Mouse (Mus musculus) stomach, postnatal 0 days (tissue): ENCODE results near the gene Tcf23. TPM values are rescaled to one million over a fixed set of nuclear protein-coding genes. Genes with fewer than 3 reads are reported as not detected.

Experiments used
- ATAC-seq: fragments of 200-750 bp; cut with Nextera tagmentation; 2 replicates; pipeline ENCODE4 v1.8.0; 2017; ENCODE audit not compliant: low FRiP score, low TSS enrichment
- DNase-seq: peaks from one replicate; pipeline ENCODE4 v3.0.0-alpha.2; 2016; ENCODE audit warnings: low spot score
- H3K27ac ChIP-seq: fragments of 300-500 bp; sonication (generic); replicated peaks from 2 replicates; pipeline ENCODE4 v1.5.1; 2014; ENCODE audit warnings: mild to moderate bottlenecking, control low read depth
- H3K27me3 ChIP-seq: fragments of 300-500 bp; sonication (generic); 2 replicates; pipeline ENCODE4 v1.6.1; 2014; ENCODE audit warnings: low read length; ENCODE audit not compliant: control insufficient read depth, insufficient read depth
- H3K36me3 ChIP-seq: fragments of 300-500 bp; sonication (generic); 2 replicates; pipeline ENCODE4 v1.6.1; 2014; ENCODE audit warnings: low read length, mixed read lengths; ENCODE audit not compliant: control insufficient read depth, insufficient read depth
- H3K4me1 ChIP-seq: fragments of 300-500 bp; sonication (generic); replicated peaks from 2 replicates; pipeline ENCODE4 v1.6.1; 2014; ENCODE audit warnings: antibody characterized with exemption; ENCODE audit not compliant: control insufficient read depth, insufficient read depth
- H3K4me2 ChIP-seq: fragments of 300-500 bp; sonication (generic); replicated peaks from 2 replicates; pipeline ENCODE4 v1.6.1; 2014; ENCODE audit warnings: low read depth, mild to moderate bottlenecking, control low read depth, moderate library complexity
- H3K4me3 ChIP-seq: fragments of 300-500 bp; sonication (generic); 2 replicates; pipeline ENCODE4 v1.5.1; 2014; ENCODE audit warnings: low read depth, low read length, control low read depth
- H3K9ac ChIP-seq: fragments of 300-500 bp; sonication (generic); 2 replicates; pipeline ENCODE4 v1.6.1; 2014; ENCODE audit warnings: mild to moderate bottlenecking, low read length, control low read depth, mixed read lengths
- H3K9me3 ChIP-seq: fragments of 300-500 bp; sonication (generic); 2 replicates; pipeline ENCODE4 v1.6.1; 2016; ENCODE audit warnings: low read length; ENCODE audit not compliant: control insufficient read depth
- CTCF ChIP-seq: IDR thresholded peaks from 2 replicates; pipeline ENCODE4 v1.5.1; 2016; ENCODE audit warnings: antibody characterized with exemption, low read depth, mild to moderate bottlenecking, moderate library complexity
- EP300 ChIP-seq: optimal IDR thresholded peaks from 2 replicates; pipeline ENCODE3; 2016; ENCODE audit warnings: antibody characterized with exemption
- WGBS: fragments of 180-500 bp; shearing (Covaris S2); extraction: QIAGEN DNeasy Blood & Tissue Kit; methylation state at CpG from one replicate; pipeline ENCODE4 v1.1.7; 2014; 5-methylcytosine and 5-hydroxymethylcytosine counted together
- polyA plus RNA-seq: library from polyadenylated mRNA; unstranded; fragments of >200 nt; fragmentation: Nextera tagmentation; extraction: Ambion mirVana; gene quantifications from 2 replicates; pipeline ENCODE4 v1.2.1, GENCODE M21; 2015

Tcf23 gene
- polyA plus RNA-seq, 1 experiment from 2014 or later: 4.5 TPM

GRCm38 (mm10) chr5:30930121-30930520 is 38.3 kb upstream of the Tcf23 start:
- DNase-seq (peak; percentile 82), ATAC-seq (peak; percentile 36; the same call in 1 of the 2 replicates)
- no peak overlapping the region for H3K4me3 ChIP-seq
- no peaks in the 10 kb centered on the region for H3K27me3 ChIP-seq
- H3K9me3 ChIP-seq: no peaks in the 10 kb centered on the region
- TF ChIP-seq CTCF (peak; percentile 86), EP300 (no peak)
- no peaks in the 10 kb centered on the region for H3K36me3 ChIP-seq
- H3K4me2 ChIP-seq: no peak overlapping the region
- no peak overlapping the region for H3K9ac ChIP-seq
- WGBS: 33% methylated on average over 4 of the region's 4 CpGs
- no peak overlapping the region for H3K27ac ChIP-seq
- no peaks in the 10 kb centered on the region for H3K4me1 ChIP-seq

- H3K4me2 ChIP-seq: no peak overlapping the region
- DNase-seq (peak; percentile 12), ATAC-seq (no peak)
- H3K9ac ChIP-seq: no peak overlapping the region
- TF ChIP-seq EP300: no peak
- no peak for TF ChIP-seq CTCF
- H3K27ac ChIP-seq: no peak overlapping the region
- H3K4me3 ChIP-seq: no peak overlapping the region
- WGBS: 72% methylated on average over 6 of the region's 6 CpGs
- no peaks in the 10 kb centered on the region for H3K36me3 ChIP-seq
- no peaks in the 10 kb centered on the region for H3K27me3 ChIP-seq
- H3K4me1 ChIP-seq: no peaks in the 10 kb centered on the region
- H3K9me3 ChIP-seq: no peaks in the 10 kb centered on the region
Measured at GRCm38 (mm10) chr5:30930846-30931245, 37.6 kb upstream of the Tcf23 start.

DNA sequence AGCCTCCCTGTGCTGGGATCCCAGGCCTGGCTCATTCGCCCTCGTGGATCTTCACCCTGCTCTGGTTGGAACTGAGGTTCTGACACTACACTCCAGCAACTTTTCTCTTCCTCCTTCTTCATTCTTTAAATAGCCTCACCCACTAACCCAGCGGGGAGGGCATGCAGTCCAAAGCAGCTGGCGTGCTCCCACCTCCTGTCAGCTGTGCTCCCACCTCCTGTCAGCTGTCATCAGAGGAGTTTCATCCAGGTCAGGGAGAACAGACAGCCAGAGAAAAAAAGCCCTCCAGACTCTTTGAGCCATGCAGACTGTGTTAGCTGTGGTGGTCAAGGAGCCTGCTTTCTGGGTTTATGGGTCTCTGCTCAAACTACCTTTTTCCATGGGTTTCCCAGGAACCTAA is 37.1 kb upstream of the Tcf23 start:
- ATAC-seq (no peak), DNase-seq (no peak)
- Histone ChIP-seq H3K4me2 (no peak overlapping the region), H3K27ac (no peak overlapping the region), H3K9me3 (no peaks in the 10 kb centered on the region), H3K4me1 (no peaks in the 10 kb centered on the region), H3K36me3 (no peaks in the 10 kb centered on the region), H3K4me3 (no peak overlapping the region), H3K27me3 (no peaks in the 10 kb centered on the region), H3K9ac (no peak overlapping the region)
- WGBS: 86% methylated on average over 4 of the region's 4 CpGs
- TF ChIP-seq EP300: no peak
- TF ChIP-seq CTCF: no peak

- Histone ChIP-seq H3K9me3 (no peaks in the 10 kb centered on the region), H3K4me1 (no peaks in the 10 kb centered on the region), H3K36me3 (no peaks in the 10 kb centered on the region), H3K4me3 (no peak overlapping the region), H3K27me3 (no peaks in the 10 kb centered on the region), H3K27ac (no peak overlapping the region), H3K4me2 (no peak overlapping the region), H3K9ac (no peak overlapping the region)
- ATAC-seq (no peak), DNase-seq (no peak)
- WGBS: 71% methylated on average over 5 of the region's 5 CpGs
- no peak for TF ChIP-seq CTCF
- TF ChIP-seq EP300: no peak
Measured at GRCm38 (mm10) chr5:30933705-30934104, 34.8 kb upstream of the Tcf23 start.

DNA sequence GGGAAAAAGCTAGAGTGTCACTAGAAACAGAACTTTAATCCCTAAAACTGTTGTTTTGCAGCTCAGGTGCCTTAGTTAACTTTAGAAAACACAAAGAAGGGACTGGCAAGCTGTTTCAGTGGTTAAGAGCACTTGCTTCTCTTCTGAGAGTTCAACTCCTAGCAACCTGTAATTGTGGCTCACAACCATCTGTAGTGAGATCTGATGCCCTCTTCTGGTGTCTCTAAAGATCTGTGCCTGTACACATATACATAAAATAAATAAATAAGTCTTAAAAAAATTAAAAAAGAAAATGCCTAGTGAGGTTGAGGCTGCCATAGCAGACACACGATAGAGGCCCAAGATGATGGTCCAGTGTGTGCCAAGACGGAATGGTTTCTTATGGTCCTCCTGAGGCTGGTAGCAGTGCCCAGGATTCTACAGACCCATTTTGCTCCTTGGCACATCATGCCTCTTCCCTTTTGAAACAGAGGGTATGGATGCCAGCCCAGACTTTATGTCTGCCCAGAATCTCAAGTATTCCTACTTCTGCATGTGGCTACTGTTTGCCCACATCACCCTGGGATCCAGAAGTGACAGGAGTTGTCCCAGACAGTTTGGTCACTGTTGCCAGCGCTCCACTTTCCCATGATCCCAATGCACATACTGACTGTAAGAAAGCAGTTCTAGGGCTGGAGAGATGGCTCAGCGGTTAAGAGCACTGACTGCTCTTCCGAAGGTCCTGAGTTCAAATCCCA is 33.6 kb upstream of the Tcf23 start:
- Histone ChIP-seq H3K27ac (no peak overlapping the region), H3K9ac (no peak overlapping the region), H3K36me3 (no peaks in the 10 kb centered on the region), H3K27me3 (no peaks in the 10 kb centered on the region), H3K4me1 (no peaks in the 10 kb centered on the region), H3K4me2 (no peak overlapping the region), H3K4me3 (no peak overlapping the region), H3K9me3 (no peaks in the 10 kb centered on the region)
- no peak for DNase-seq
- WGBS: 90% methylated on average over 5 of the region's 5 CpGs
- TF ChIP-seq CTCF (peak; percentile 51), EP300 (no peak)
- no peak for ATAC-seq

DNA sequence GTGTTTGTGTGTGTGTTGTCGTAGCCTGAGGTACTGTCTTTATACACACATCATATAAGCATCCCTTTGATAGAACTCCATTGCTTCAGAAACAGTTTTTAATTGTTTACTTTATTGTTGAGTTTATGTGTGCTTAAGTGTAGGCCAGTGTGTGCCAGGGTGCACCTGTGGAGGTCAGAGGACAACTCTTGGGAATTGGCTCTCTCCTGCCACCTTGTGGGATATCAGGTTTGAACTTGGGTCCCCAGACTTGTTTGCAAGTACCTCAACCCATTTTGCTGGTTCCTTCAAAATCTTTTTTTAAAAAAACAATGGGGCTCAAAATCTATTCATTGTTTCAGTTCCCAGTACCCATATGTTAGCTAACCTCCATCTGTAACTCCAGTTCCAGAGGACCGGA is 25.5 kb upstream of the Tcf23 start:
- Histone ChIP-seq H3K27ac (no peak overlapping the region), H3K4me2 (no peak overlapping the region), H3K27me3 (no peaks in the 10 kb centered on the region), H3K9ac (no peak overlapping the region), H3K36me3 (no peaks in the 10 kb centered on the region), H3K4me3 (no peak overlapping the region), H3K9me3 (no peaks in the 10 kb centered on the region), H3K4me1 (no peaks in the 10 kb centered on the region)
- WGBS: 95% methylated on average over 2 of the region's 2 CpGs
- DNase-seq (peak; percentile 15), ATAC-seq (no peak)
- TF ChIP-seq CTCF: peak; percentile 63
- TF ChIP-seq EP300: no peak
